Mouse (Mus musculus) erythroblast, embryonic 14.5 days (primary cell): ENCODE measurements around the gene Ccdc62.

Source experiments
- GATA1 ChIP-seq: IDR thresholded peaks from 2 replicates; pipeline ENCODE4 v1.6.1; 2012; ENCODE audit warnings: low read length, inconsistent platforms, mixed read lengths
- TAL1 ChIP-seq: IDR thresholded peaks from 3 replicates; pipeline ENCODE4 v1.6.1; 2012; ENCODE audit warnings: low read length, inconsistent platforms, mixed read lengths

DNA sequence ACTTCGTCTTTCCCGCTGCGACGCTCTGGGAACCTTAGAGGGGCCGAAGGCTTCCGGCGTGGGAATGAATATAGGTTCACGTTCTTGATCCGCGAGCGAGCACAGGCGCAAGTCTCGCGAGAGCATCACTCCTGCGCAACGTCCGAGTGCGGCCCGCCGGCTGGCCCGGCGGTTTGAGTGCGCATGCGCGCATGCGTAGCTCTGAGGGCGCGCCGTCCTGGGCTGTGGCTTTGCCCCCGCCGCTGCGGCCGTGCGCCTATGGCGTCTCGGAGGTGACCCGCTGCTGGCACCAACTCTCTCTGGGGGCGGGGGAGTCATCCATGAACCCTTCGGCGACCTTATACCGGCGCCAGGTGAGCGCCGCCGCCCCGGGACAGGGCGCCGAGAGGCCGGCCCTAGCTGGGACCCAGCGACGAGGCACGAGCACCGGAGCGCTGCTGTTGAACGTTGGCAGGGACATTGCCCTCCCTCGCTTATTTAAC, at the start of gene Ccdc62:
- TF ChIP-seq GATA1 (no peak), TAL1 (no peak)
